23 mouse cellular contexts compared by ENCODE assay signal in the genomic region with DNA sequence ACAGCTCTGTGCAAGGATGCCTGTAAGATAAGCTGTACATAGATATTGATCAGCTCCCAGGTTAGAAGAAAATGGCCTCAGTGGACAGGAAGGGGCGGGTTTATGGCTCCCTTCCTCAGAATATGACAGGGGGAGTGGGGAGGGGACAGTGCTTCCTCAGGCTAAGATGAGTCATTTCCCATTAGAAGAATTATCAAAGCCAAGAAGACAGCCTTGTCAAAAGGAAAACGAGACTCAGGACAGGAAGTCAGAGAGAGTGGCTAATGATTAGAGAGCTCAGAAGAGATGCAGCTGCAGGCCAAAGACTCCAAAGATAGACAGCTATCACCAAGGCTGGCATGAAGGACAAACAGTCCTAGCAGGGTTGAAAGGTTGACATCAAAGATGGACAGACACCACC.
DNase-seq lines count a peak whose midpoint lies in the region; ATAC-seq and TF ChIP-seq lines count a peak whose summit lies in the region.
"Had no signal": no experiment of that assay in that cellular context is flagged by ENCODE, and none has a peak within 500 bp of the region (broad histone marks: within the 10 kb centered on the region; RNA-seq: fewer than 3 reads in every experiment).

No protein-coding gene starts in this region.

- no peak overlapping the region for H3K9ac ChIP-seq in lung, embryonic 14.5 days
- no peak overlapping the region for H3K9ac ChIP-seq in liver, embryonic 12.5 days
- H3K9ac ChIP-seq in lung, postnatal 0 days (replicated peaks; ENCODE audit: low read depth): no peak overlapping the region
- H3K9ac ChIP-seq: forebrain, embryonic 13.5 days; hindbrain, embryonic 14.5 days; kidney, embryonic 15.5 days had no signal

- peak; percentile 41 for DNase-seq in lung, embryonic 14.5 days
- DNase-seq in lung, adult 2 months: no peak
- DNase-seq in lung, postnatal 0 days (ENCODE audit: low spot score): peak; percentile 50
- DNase-seq in gastrocnemius, postnatal 25 days: no peak
- DNase-seq in adipocyte (ENCODE audit: low spot score): no peak
- no peak for DNase-seq in kidney, postnatal 25 days
- DNase-seq: adrenal gland, postnatal 25 days; cerebellum, adult 18-20 months; cerebellum, postnatal 36 days; gastrocnemius, postnatal 36 days; heart, postnatal 10 days; midbrain, embryonic 14.5 days; right cerebral cortex, postnatal 14 days; spleen, adult 18-20 months; thymus, postnatal 36 days had no signal

- H3K27me3 ChIP-seq in lung, embryonic 14.5 days (ENCODE audit: insufficient read depth, low read length): no peaks in the 10 kb centered on the region
- no peaks in the 10 kb centered on the region for H3K27me3 ChIP-seq in liver, embryonic 12.5 days (replicated peaks)
- H3K27me3 ChIP-seq in lung, postnatal 0 days (replicated peaks; ENCODE audit: insufficient read depth, low read length): no peaks in the 10 kb centered on the region
- H3K27me3 ChIP-seq: forebrain, embryonic 13.5 days; kidney, embryonic 15.5 days; Patski had no signal

- 36% methylated on average over 2 of the region's 2 CpGs for WGBS in lung, embryonic 14.5 days
- WGBS in lung, adult 2 months: 31% methylated on average over 2 of the region's 2 CpGs
- WGBS in liver, embryonic 12.5 days (ENCODE audit: insufficient replicate concordance): 25% methylated on average over 2 of the region's 2 CpGs
- 23% methylated on average over 2 of the region's 2 CpGs for WGBS in lung, postnatal 0 days

- TF ChIP-seq CTCF in lung, embryonic 14.5 days (IDR thresholded peaks at IDR 0.05; ENCODE audit: low read depth): no peak
- TF ChIP-seq CTCF in lung, adult 2 months (IDR thresholded peaks at IDR 0.05; ENCODE audit: insufficient read depth, low read length): no peak
- TF ChIP-seq CTCF in lung, postnatal 0 days (IDR thresholded peaks at IDR 0.05): no peak

- peak; percentile 54; the same call in 1 of the 2 replicates for ATAC-seq in lung, embryonic 14.5 days (ENCODE audit: insufficient read depth)
- ATAC-seq in liver, embryonic 12.5 days: peak; percentile 58
- peak; percentile 77 for ATAC-seq in lung, postnatal 0 days
- peak; percentile 52 for ATAC-seq in megakaryocyte-erythroid progenitor cell, adult 5-6 weeks (replicated peaks; ENCODE audit: low FRiP score, low TSS enrichment, poor library complexity, severe bottlenecking)
- ATAC-seq: forebrain, embryonic 13.5 days; intestine, embryonic 16.5 days; Patski had no signal

- TF ChIP-seq POLR2A in lung, adult 2 months (IDR thresholded peaks at IDR 0.05; ENCODE audit: borderline replicate concordance, extremely low read depth, low read depth, low read length): no peak

- H3K9me3 ChIP-seq in lung, embryonic 14.5 days (ENCODE audit: low read depth, low read length): no peaks in the 10 kb centered on the region
- no peaks in the 10 kb centered on the region for H3K9me3 ChIP-seq in liver, embryonic 12.5 days (replicated peaks)
- H3K9me3 ChIP-seq in lung, postnatal 0 days (ENCODE audit: low read length): no peaks in the 10 kb centered on the region
- H3K9me3 ChIP-seq: forebrain, embryonic 13.5 days; kidney, embryonic 15.5 days had no signal

- H3K4me2 ChIP-seq in lung, embryonic 14.5 days: no peak overlapping the region
- no peak overlapping the region for H3K4me2 ChIP-seq in liver, embryonic 12.5 days
- H3K4me2 ChIP-seq in lung, postnatal 0 days (replicated peaks; ENCODE audit: low read depth, low read length): no peak overlapping the region
- H3K4me2 ChIP-seq: forebrain, embryonic 13.5 days; hindbrain, embryonic 14.5 days; kidney, embryonic 15.5 days had no signal

- H3K27ac ChIP-seq in lung, embryonic 14.5 days (ENCODE audit: low read depth): no peak overlapping the region
- H3K27ac ChIP-seq in liver, embryonic 12.5 days: no peak overlapping the region
- no peak overlapping the region for H3K27ac ChIP-seq in lung, postnatal 0 days (ENCODE audit: low read length)
- H3K27ac ChIP-seq: forebrain, embryonic 13.5 days; hindbrain, embryonic 14.5 days; kidney, embryonic 15.5 days had no signal

- TF ChIP-seq EP300 in lung, postnatal 0 days (IDR thresholded peaks at IDR 0.05): peak; percentile 74; the same call in 1 of the 2 replicates

- H3K4me3 ChIP-seq in lung, embryonic 14.5 days (ENCODE audit: low read depth, low read length): no peak overlapping the region
- H3K4me3 ChIP-seq in lung, adult 2 months (replicated peaks; ENCODE audit: extremely low read depth, low read depth, low read length): no peak overlapping the region
- no peak overlapping the region for H3K4me3 ChIP-seq in liver, embryonic 12.5 days
- H3K4me3 ChIP-seq in lung, postnatal 0 days (ENCODE audit: low read depth, low read length): no peak overlapping the region
- H3K4me3 ChIP-seq: forebrain, embryonic 13.5 days; kidney, embryonic 15.5 days; myocyte had no signal

- no peaks in the 10 kb centered on the region for H3K36me3 ChIP-seq in lung, embryonic 14.5 days (ENCODE audit: insufficient read depth)
- no peaks in the 10 kb centered on the region for H3K36me3 ChIP-seq in liver, embryonic 12.5 days
- H3K36me3 ChIP-seq in lung, postnatal 0 days (ENCODE audit: insufficient read depth, low read length): no peaks in the 10 kb centered on the region
- H3K36me3 ChIP-seq: kidney, embryonic 15.5 days had no signal

- no peaks in the 10 kb centered on the region for H3K4me1 ChIP-seq in lung, embryonic 14.5 days (ENCODE audit: insufficient read depth)
- no peaks in the 10 kb centered on the region for H3K4me1 ChIP-seq in lung, adult 2 months (ENCODE audit: control insufficient read depth, insufficient read depth, low read length)
- H3K4me1 ChIP-seq in liver, embryonic 12.5 days: peaks cover 13% of the 10 kb centered on the region
- no peaks in the 10 kb centered on the region for H3K4me1 ChIP-seq in lung, postnatal 0 days (ENCODE audit: insufficient read depth, low read depth, low read length)
- H3K4me1 ChIP-seq: forebrain, embryonic 13.5 days; kidney, embryonic 15.5 days had no signal

Comparison
In these comparisons a context has a peak if more than half of its experiments do, and no peak if none do; other contexts are left out.
1. DNase-seq: peak in lung, embryonic 14.5 days (single experiment) and lung, postnatal 0 days (single experiment); none in lung, adult 2 months (single experiment), gastrocnemius, postnatal 25 days (single experiment), adipocyte (single experiment) and kidney, postnatal 25 days (0 of 2).
2. Peak in every context shown above with its lines, with median percentiles within 50 percentile points of each other: ATAC-seq.